Mouse (Mus musculus): ENCODE data around the gene Cacnb4. TPM values are rescaled to one million over a fixed set of nuclear protein-coding genes. Genes with fewer than 3 reads are reported as not detected.

Gene Cacnb4
- total RNA-seq, 2 experiments from 2014 or later: 1.2 to 1.5 TPM

- DNase-seq: no peak
- intact Hi-C loops (cut with DNase I): no loop called here
Observed at GRCm38 (mm10) chr2:52386451-52386850, 290.2 kb downstream of the Cacnb4 start.

GRCm38 (mm10) chr2:52386037-52386436 is 290.6 kb downstream of the Cacnb4 start:
- intact Hi-C loops (cut with DNase I): no loop called here
- DNase-seq: peak; percentile 13 to 36

DNA sequence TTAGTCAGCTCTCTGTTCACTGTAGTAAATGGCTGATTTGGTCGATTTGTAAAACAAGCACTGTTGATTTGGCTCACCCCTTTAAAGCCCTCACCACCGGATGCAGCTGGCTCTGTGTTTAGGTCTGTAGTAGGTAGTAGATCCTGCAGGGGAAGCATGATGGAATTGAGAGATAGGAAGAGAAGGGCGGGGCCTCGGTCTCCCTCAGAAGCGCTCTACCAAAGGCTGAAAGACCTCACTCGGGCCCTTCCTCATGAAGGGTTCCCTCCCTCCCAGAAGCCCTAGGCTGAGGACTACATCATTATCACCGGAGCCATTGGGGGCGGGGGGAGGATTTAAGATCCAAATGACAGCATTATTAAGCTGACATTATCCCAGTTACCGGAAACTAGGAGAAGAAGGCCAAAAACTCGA is 297.8 kb downstream of the Cacnb4 start:
- no peak for DNase-seq
- intact Hi-C loops (cut with DNase I): no loop called here

GRCm38 (mm10) chr2:52378448-52378804 is 298.2 kb downstream of the Cacnb4 start, which contains the start of gene Neb:
Gene Neb (minus strand): TSS chr2:52378474.
- intact Hi-C loops (cut with DNase I): no loop called here
- no peak for DNase-seq

Other genes starting within 250 kb of the Cacnb4 start
- 10 to 100 TPM; 23.3 to 23.4 TPM for gene Stam2, start 65.5 kb upstream of the Cacnb4 start, total RNA-seq (2021)
- 1 to 10 TPM; 7.5 TPM for gene Fmnl2, start 181.0 kb upstream of the Cacnb4 start, total RNA-seq (2021)